9 mouse cellular contexts compared by ENCODE assay signal in the genomic region with DNA sequence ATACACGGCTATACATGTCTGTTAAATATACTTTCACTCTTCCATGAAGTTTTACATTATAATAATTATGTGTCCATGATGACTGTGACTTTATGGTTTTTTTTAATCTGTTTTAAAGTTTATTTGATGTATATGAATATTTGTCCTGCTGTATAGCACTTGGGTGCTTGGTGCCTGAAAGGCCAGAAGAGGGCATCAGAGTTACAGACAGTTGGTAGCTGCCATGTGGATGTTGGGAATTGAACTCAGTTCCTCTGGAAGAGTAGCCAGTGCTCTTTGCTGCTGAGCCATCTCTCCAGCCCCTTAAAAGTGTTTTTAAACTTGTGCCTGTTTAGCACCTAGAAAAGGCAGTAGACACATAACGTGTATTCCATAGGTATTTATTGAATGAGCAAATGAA. TPM values are rescaled to one million over a fixed set of nuclear protein-coding genes. Genes with fewer than 3 reads are reported as not detected.
DNase-seq lines count a peak whose midpoint lies in the region; ATAC-seq and TF ChIP-seq lines count a peak whose summit lies in the region.
"Had no signal": no experiment of that assay in that cellular context is flagged by ENCODE, and none has a peak within 500 bp of the region (broad histone marks: within the 10 kb centered on the region; RNA-seq: fewer than 3 reads in every experiment).

No protein-coding gene starts in this region.

- ATAC-seq in heart, embryonic 12.5 days (ENCODE audit: insufficient number of reproducible peaks, low FRiP score) = no peak
- ATAC-seq: intestine, embryonic 16.5 days had no signal

- H3K9ac ChIP-seq in heart, embryonic 12.5 days = no peak overlapping the region

- no peak overlapping the region for H3K4me3 ChIP-seq in heart, embryonic 12.5 days
- no peak overlapping the region for H3K4me3 ChIP-seq in spleen, adult 2 months (ENCODE audit: extremely low read depth, insufficient read depth, insufficient read length)

- peak; percentile 7; the same call in 1 of the 2 replicates for TF ChIP-seq CTCF in spleen, adult 2 months (IDR thresholded peaks at IDR 0.05; ENCODE audit: extremely low read depth, insufficient read depth, insufficient read length, insufficient replicate concordance)

- H3K27me3 ChIP-seq in heart, embryonic 12.5 days (replicated peaks) = no peaks in the 10 kb centered on the region
- no peaks in the 10 kb centered on the region for H3K27me3 ChIP-seq in spleen, adult 2 months (ENCODE audit: control insufficient read depth, insufficient read depth, low read length)
- H3K27me3 ChIP-seq in splenic B cell, adult 2 months (ENCODE audit: control insufficient read depth, insufficient read depth, low read length, poor library complexity, severe bottlenecking) = no peaks in the 10 kb centered on the region; the same call in 1 of the 2 replicates

- WGBS in heart, embryonic 12.5 days = 77% methylated on average over 2 of the region's 2 CpGs
- 87% methylated on average over 2 of the region's 2 CpGs for WGBS in spleen, adult 2 months

- H3K4me2 ChIP-seq in heart, embryonic 12.5 days = no peak overlapping the region

- no peaks in the 10 kb centered on the region for H3K9me3 ChIP-seq in heart, embryonic 12.5 days (replicated peaks)

- no peak for TF ChIP-seq POLR2A in spleen, adult 2 months (IDR thresholded peaks at IDR 0.05; ENCODE audit: low read depth, low read length)

- intact Hi-C loops in heart, postnatal 14 days (cut with DNase I) = loop anchor here (2.0 to 5.0 kb wide), 2 partner anchors 96 to 122 kb away; no protein-coding TSS in a partner anchor

- peak; percentile 12 to 30 for DNase-seq in heart, postnatal 14 days
- no peak for DNase-seq in spleen, adult 2 months (ENCODE audit: low read depth in 1 of 2, low spot score in 2 of 2)
- no peak for DNase-seq in spleen, postnatal 14 days (ENCODE audit: low spot score in 2 of 2)
- peak; percentile 43 for DNase-seq in embryo, embryonic 11 days
- peak; percentile 19 for DNase-seq in splenic B cell, adult 2 months (ENCODE audit: low read depth, low spot score)
- DNase-seq in neural tube, embryonic 10.5 days (ENCODE audit: extremely low spot score, low spot score) = no peak
- DNase-seq in urinary bladder, postnatal 36 days (ENCODE audit: low spot score in 2 of 2) = no peak

- H3K36me3 ChIP-seq in heart, embryonic 12.5 days = no peaks in the 10 kb centered on the region
- H3K36me3 ChIP-seq in spleen, adult 2 months (ENCODE audit: control insufficient read depth, insufficient read depth, low read length) = no peaks in the 10 kb centered on the region
- no peaks in the 10 kb centered on the region for H3K36me3 ChIP-seq in splenic B cell, adult 2 months (ENCODE audit: control insufficient read depth, insufficient read depth, low read length, poor library complexity, severe bottlenecking)

- no peak overlapping the region for H3K27ac ChIP-seq in heart, embryonic 12.5 days (ENCODE audit: poor library complexity, severe bottlenecking)
- no peak overlapping the region for H3K27ac ChIP-seq in spleen, adult 2 months (ENCODE audit: insufficient read depth, low read length)

- 0 out of 2 replicates have a peak, but pooled peaks cover 6% of the 10 kb centered on the region for H3K4me1 ChIP-seq in heart, embryonic 12.5 days (replicated peaks)
- H3K4me1 ChIP-seq in spleen, adult 2 months (ENCODE audit: control insufficient read depth, insufficient read depth, insufficient read length) = no peaks in the 10 kb centered on the region

RNA-seq across cellular contexts. Expression of gene Syne2, which starts 21.4 kb away (rescaled TPM):
- 10 to 100 TPM; 44.8 to 47.9 TPM for total RNA-seq in heart, postnatal 14 days (2021)
- polyA plus RNA-seq in heart, embryonic 12.5 days (2016; fragmentation: Nextera tagmentation; extraction: Ambion mirVana) = 63.7 and 65.4 TPM in 2 replicates
- polyA plus RNA-seq in spleen, adult 2 months (2012; rRNA removed) = 14.3 and 14.7 TPM in 2 replicates

Comparison
In these comparisons a context has a peak if more than half of its experiments do, and no peak if none do; other contexts are left out.
1. DNase-seq: peak in heart, postnatal 14 days (2 of 2), embryo, embryonic 11 days (single experiment) and splenic B cell, adult 2 months (single experiment); none in spleen, adult 2 months (0 of 2), spleen, postnatal 14 days (0 of 2), neural tube, embryonic 10.5 days (single experiment) and urinary bladder, postnatal 36 days (0 of 2).